21 mouse cellular contexts compared by ENCODE assay signal in the genomic region with DNA sequence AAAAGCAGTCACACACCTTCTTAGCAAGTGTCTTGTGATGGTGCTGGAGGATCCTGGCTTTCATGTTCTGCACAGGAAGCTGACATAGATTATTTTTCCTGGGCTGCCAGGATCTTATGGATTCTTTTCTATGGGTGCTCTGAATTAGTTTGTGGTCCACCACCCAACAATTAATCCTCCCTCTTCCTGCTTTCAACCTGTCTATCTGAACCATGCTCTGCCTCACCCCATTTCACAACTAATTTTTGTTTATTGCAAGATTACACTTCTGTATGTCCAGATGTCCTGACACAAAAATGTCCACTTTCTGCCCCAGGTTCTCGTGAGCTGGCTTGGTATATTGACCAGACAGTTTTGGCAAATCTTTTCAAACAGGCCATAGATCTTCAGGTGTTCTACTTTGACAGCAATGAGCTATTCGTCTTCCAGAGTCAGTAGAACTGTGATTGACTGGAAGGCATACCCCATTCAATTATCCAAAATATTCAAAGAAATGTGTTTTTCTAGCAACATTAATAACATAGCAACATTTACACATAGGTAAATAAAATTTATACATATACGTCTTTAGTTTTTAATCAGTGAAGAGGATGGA. TPM values are rescaled to one million over a fixed set of nuclear protein-coding genes. Genes with fewer than 3 reads are reported as not detected.
DNase-seq lines count a peak whose midpoint lies in the region; ATAC-seq and TF ChIP-seq lines count a peak whose summit lies in the region.
"Had no signal": no experiment of that assay in that cellular context is flagged by ENCODE, and none has a peak within 500 bp of the region (broad histone marks: within the 10 kb centered on the region; RNA-seq: fewer than 3 reads in every experiment).

No protein-coding gene starts in this region.

- H3K4me1 ChIP-seq in forebrain, embryonic 11.5 days (replicated peaks; ENCODE audit: control insufficient read depth, insufficient read depth, low read length), result no peaks in the 10 kb centered on the region
- no peaks in the 10 kb centered on the region for H3K4me1 ChIP-seq in forebrain, embryonic 14.5 days (ENCODE audit: control insufficient read depth, insufficient read depth, low read length)
- H3K4me1 ChIP-seq in limb, embryonic 15.5 days, result no peaks in the 10 kb centered on the region
- H3K4me1 ChIP-seq in limb, embryonic 10.5 days, result no peaks in the 10 kb centered on the region
- H3K4me1 ChIP-seq in stomach, postnatal 0 days (replicated peaks; ENCODE audit: control insufficient read depth, insufficient read depth), result no peaks in the 10 kb centered on the region
- H3K4me1 ChIP-seq: forebrain, embryonic 13.5 days; heart, embryonic 15.5 days; hindbrain, embryonic 10.5 days had no signal

- 48% methylated on average over 3 of the region's 3 CpGs for WGBS in forebrain, embryonic 11.5 days
- 43% methylated on average over 3 of the region's 3 CpGs for WGBS in forebrain, embryonic 14.5 days
- WGBS in limb, embryonic 15.5 days, result 37% methylated on average over 3 of the region's 3 CpGs
- 50% methylated on average over 3 of the region's 3 CpGs for whole genome bisulfite sequencing in limb, embryonic 10.5 days
- 41% methylated on average over 3 of the region's 3 CpGs for WGBS in stomach, postnatal 0 days

- peaks cover 20% of the 10 kb centered on the region for H3K9me3 ChIP-seq in forebrain, embryonic 11.5 days (ENCODE audit: control insufficient read depth, low read length)
- peaks cover 48% of the 10 kb centered on the region for H3K9me3 ChIP-seq in forebrain, embryonic 14.5 days (replicated peaks; ENCODE audit: control insufficient read depth, low read length)
- H3K9me3 ChIP-seq in limb, embryonic 15.5 days, result no peaks in the 10 kb centered on the region
- no peaks in the 10 kb centered on the region; the same call in 1 of the 2 replicates for H3K9me3 ChIP-seq in limb, embryonic 10.5 days (replicated peaks)
- no peaks in the 10 kb centered on the region; the same call in 1 of the 2 replicates for H3K9me3 ChIP-seq in stomach, postnatal 0 days (ENCODE audit: control insufficient read depth, low read length)

- no peak overlapping the region for H3K27ac ChIP-seq in forebrain, embryonic 11.5 days (ENCODE audit: low read depth, low read length)
- no peak overlapping the region for H3K27ac ChIP-seq in forebrain, embryonic 14.5 days (ENCODE audit: low read depth, low read length)
- H3K27ac ChIP-seq in limb, embryonic 15.5 days, result no peak overlapping the region
- H3K27ac ChIP-seq in limb, embryonic 10.5 days, result no peak overlapping the region
- H3K27ac ChIP-seq in stomach, postnatal 0 days (replicated peaks), result no peak overlapping the region
- H3K27ac ChIP-seq: forebrain, embryonic 13.5 days; heart, adult 2 months; heart, embryonic 15.5 days; hindbrain, embryonic 10.5 days; hindbrain, embryonic 14.5 days had no signal

- no peak overlapping the region for H3K4me2 ChIP-seq in forebrain, embryonic 11.5 days (ENCODE audit: low read depth, low read length, severe bottlenecking)
- no peak overlapping the region for H3K4me2 ChIP-seq in forebrain, embryonic 14.5 days (ENCODE audit: low read length)
- no peak overlapping the region for H3K4me2 ChIP-seq in limb, embryonic 15.5 days
- H3K4me2 ChIP-seq in stomach, postnatal 0 days (replicated peaks; ENCODE audit: low read depth), result no peak overlapping the region
- H3K4me2 ChIP-seq: forebrain, embryonic 13.5 days; heart, embryonic 11.5 days; heart, embryonic 15.5 days; hindbrain, embryonic 14.5 days had no signal

- no peak overlapping the region for H3K9ac ChIP-seq in forebrain, embryonic 11.5 days (ENCODE audit: low read length)
- H3K9ac ChIP-seq in forebrain, embryonic 14.5 days (ENCODE audit: low read length), result no peak overlapping the region
- H3K9ac ChIP-seq in limb, embryonic 15.5 days, result no peak overlapping the region
- no peak overlapping the region for H3K9ac ChIP-seq in stomach, postnatal 0 days (ENCODE audit: low read length)
- H3K9ac ChIP-seq: forebrain, embryonic 13.5 days; heart, embryonic 15.5 days; hindbrain, embryonic 14.5 days had no signal

- H3K27me3 ChIP-seq in forebrain, embryonic 11.5 days (ENCODE audit: control insufficient read depth, insufficient read depth, low read length), result no peaks in the 10 kb centered on the region
- H3K27me3 ChIP-seq in forebrain, embryonic 14.5 days (replicated peaks; ENCODE audit: control insufficient read depth, insufficient read depth, low read length), result no peaks in the 10 kb centered on the region
- no peaks in the 10 kb centered on the region for H3K27me3 ChIP-seq in limb, embryonic 15.5 days
- H3K27me3 ChIP-seq in limb, embryonic 10.5 days (ENCODE audit: low read depth, poor library complexity, severe bottlenecking), result no peaks in the 10 kb centered on the region
- H3K27me3 ChIP-seq in stomach, postnatal 0 days (ENCODE audit: control insufficient read depth, insufficient read depth, low read length), result no peaks in the 10 kb centered on the region
- H3K27me3 ChIP-seq: forebrain, embryonic 13.5 days; heart, embryonic 15.5 days had no signal

- no peak overlapping the region for H3K4me3 ChIP-seq in forebrain, embryonic 11.5 days (ENCODE audit: low read depth, low read length)
- no peak overlapping the region for H3K4me3 ChIP-seq in forebrain, embryonic 14.5 days (ENCODE audit: low read depth, low read length)
- no peak overlapping the region for H3K4me3 ChIP-seq in limb, embryonic 15.5 days
- H3K4me3 ChIP-seq in limb, embryonic 10.5 days, result no peak overlapping the region
- H3K4me3 ChIP-seq in stomach, postnatal 0 days (ENCODE audit: low read depth, low read length), result no peak overlapping the region
- H3K4me3 ChIP-seq: erythroblast, embryonic 14.5 days; forebrain, embryonic 13.5 days; heart, adult 2 months; heart, embryonic 15.5 days; hindbrain, embryonic 10.5 days had no signal

- ATAC-seq in forebrain, embryonic 11.5 days (replicated peaks; ENCODE audit: low FRiP score), result peak; percentile 19; the same call in 1 of the 2 replicates
- no peak for ATAC-seq in forebrain, embryonic 14.5 days
- ATAC-seq in limb, embryonic 15.5 days (ENCODE audit: insufficient number of reproducible peaks, low FRiP score, low TSS enrichment, low read depth), result 0 out of 2 replicates have a peak, but pooled peaks have one; percentile 52
- ATAC-seq in erythroid progenitor cell, adult 5-6 weeks (replicated peaks; ENCODE audit: low FRiP score, poor library complexity, severe bottlenecking), result peak; percentile 61; the same call in 1 of the 2 replicates
- ATAC-seq in stomach, postnatal 0 days (ENCODE audit: low FRiP score, low TSS enrichment), result 0 out of 2 replicates have a peak, but pooled peaks have one; percentile 53
- ATAC-seq: forebrain, embryonic 13.5 days had no signal

- no peaks in the 10 kb centered on the region for H3K36me3 ChIP-seq in forebrain, embryonic 11.5 days (ENCODE audit: control insufficient read depth, insufficient read depth, low read length)
- no peaks in the 10 kb centered on the region for H3K36me3 ChIP-seq in forebrain, embryonic 14.5 days (ENCODE audit: control insufficient read depth, insufficient read depth, low read length)
- H3K36me3 ChIP-seq in limb, embryonic 15.5 days, result no peaks in the 10 kb centered on the region
- no peaks in the 10 kb centered on the region for H3K36me3 ChIP-seq in limb, embryonic 10.5 days
- H3K36me3 ChIP-seq in stomach, postnatal 0 days (ENCODE audit: control insufficient read depth, insufficient read depth, low read length), result no peaks in the 10 kb centered on the region
- H3K36me3 ChIP-seq: heart, embryonic 15.5 days; hindbrain, embryonic 10.5 days had no signal

- no peak for TF ChIP-seq EP300 in stomach, postnatal 0 days (optimal IDR thresholded peaks at IDR 0.05)

- no peak for TF ChIP-seq CTCF in stomach, postnatal 0 days (IDR thresholded peaks at IDR 0.05; ENCODE audit: low read depth)

- DNase-seq in forebrain, embryonic 11.5 days (ENCODE audit: low spot score), result no peak
- no peak for DNase-seq in forebrain, embryonic 14.5 days (ENCODE audit: low spot score)
- no peak for DNase-seq in limb, embryonic 10.5 days (ENCODE audit: low spot score)
- no peak for DNase-seq in stomach, postnatal 0 days (ENCODE audit: low spot score)
- DNase-seq in frontal cortex, postnatal 10 days (ENCODE audit: low spot score in 2 of 2), result no peak
- DNase-seq: adrenal gland, postnatal 10 days; cerebellum, adult 11 months; cerebellum, adult 8-10 months; cerebellum, postnatal 14 days; gastrocnemius, postnatal 10 days; heart, adult 2 months; heart, postnatal 14 days had no signal

RNA-seq across cellular contexts. Expression of a gene that starts 25.4 kb away (rescaled TPM):
- 0.48 and 0.71 TPM in 2 replicates for polyA plus RNA-seq in forebrain, embryonic 11.5 days (2014; fragmentation: Nextera tagmentation; extraction: Ambion mirVana)
- polyA plus RNA-seq in forebrain, embryonic 14.5 days (2014; fragmentation: Nextera tagmentation; extraction: Ambion mirVana), result 0.06 and 0.36 TPM in 2 replicates
- polyA plus RNA-seq in limb, embryonic 15.5 days (2015; fragmentation: Nextera tagmentation; extraction: Ambion mirVana), result 1.7 and 2.0 TPM in 2 replicates
- polyA plus RNA-seq in limb, embryonic 10.5 days (2016; fragmentation: Nextera tagmentation; extraction: Ambion mirVana), result 2.4 and 2.8 TPM in 2 replicates
- 11.3 and 11.9 TPM in 2 replicates for total RNA-seq in erythroid progenitor cell, adult 5-6 weeks (2015; ENCODE audit: low replicate concordance)
- total RNA-seq in erythroid progenitor cell, adult 5-6 weeks (2017; ENCODE audit: low replicate concordance), result 0.30 and 5.6 TPM in 2 replicates
- polyA plus RNA-seq in stomach, postnatal 0 days (2015; fragmentation: Nextera tagmentation; extraction: Ambion mirVana), result 0.65 and 0.70 TPM in 2 replicates

RNA-seq across cellular contexts. Expression of a gene that starts 49.0 kb away (rescaled TPM):
- polyA plus RNA-seq in forebrain, embryonic 11.5 days (2014; fragmentation: Nextera tagmentation; extraction: Ambion mirVana), result not detected in 2 replicates
- polyA plus RNA-seq in forebrain, embryonic 14.5 days (2014; fragmentation: Nextera tagmentation; extraction: Ambion mirVana), result 0.05 TPM in 1 of 2 replicates, not detected in the other
- 0.05 TPM in 1 of 2 replicates, not detected in the other for polyA plus RNA-seq in limb, embryonic 15.5 days (2015; fragmentation: Nextera tagmentation; extraction: Ambion mirVana)
- 0.11 and 0.15 TPM in 2 replicates for polyA plus RNA-seq in limb, embryonic 10.5 days (2016; fragmentation: Nextera tagmentation; extraction: Ambion mirVana)
- total RNA-seq in erythroid progenitor cell, adult 5-6 weeks (2015; ENCODE audit: low replicate concordance), result not detected in 2 replicates
- total RNA-seq in erythroid progenitor cell, adult 5-6 weeks (2017; ENCODE audit: low replicate concordance), result not detected in 2 replicates
- not detected in 2 replicates for polyA plus RNA-seq in stomach, postnatal 0 days (2015; fragmentation: Nextera tagmentation; extraction: Ambion mirVana)
- polyA plus RNA-seq: embryonic facial prominence, embryonic 14.5 days; forebrain, embryonic 13.5 days; heart, embryonic 15.5 days had no signal
